Mouse (Mus musculus): ENCODE measurements at regions not wholly inside any gene's neighbourhood (a gene's known extent, or its start where the extent isn't known, plus 50 kb on each side); places are given as distances from the start of the nearest gene placed in this dataset.
A peak's percentile ranks its signal among the peaks of the same experiment; 100 is the strongest.

- no peak for ATAC-seq
These were observed 122.6 kb upstream of the Egfl6 start for GRCm38 (mm10) chrX:166708106-166708505.

DNA sequence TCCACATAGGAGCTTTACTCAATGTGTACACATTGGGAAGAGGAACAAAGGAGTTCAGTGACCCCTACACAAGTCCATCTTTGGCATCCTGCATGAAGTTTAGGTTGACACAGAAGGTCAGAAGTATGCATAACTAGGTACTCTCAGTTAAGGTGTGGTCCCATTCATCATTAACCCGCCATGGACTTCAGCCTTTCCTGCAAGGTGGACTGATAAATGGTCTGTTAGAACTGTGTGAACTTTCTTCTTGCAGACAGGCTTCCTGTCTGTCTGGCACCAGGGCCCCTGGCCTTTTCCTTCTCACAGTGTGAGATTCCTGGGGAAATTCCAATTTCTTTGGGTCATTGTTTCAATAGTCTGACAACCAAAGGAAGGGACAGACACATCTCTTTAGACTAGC lies 121.5 kb upstream of the Egfl6 start:
- H3K9me3 ChIP-seq: no peaks in the 10 kb centered on the region
- no peaks in the 10 kb centered on the region for H3K27me3 ChIP-seq (replicated peaks)
- H3K4me2 ChIP-seq (replicated peaks): no peak overlapping the region
- peak; percentile 95 for ATAC-seq
- no peaks in the 10 kb centered on the region for H3K4me1 ChIP-seq (replicated peaks)
- H3K4me3 ChIP-seq (replicated peaks): no peak overlapping the region
- 30% methylated on average over 1 of the region's 1 CpGs for WGBS
- H3K36me3 ChIP-seq: no peaks in the 10 kb centered on the region
- H3K9ac ChIP-seq: no peak overlapping the region
- no peak overlapping the region for H3K27ac ChIP-seq

More at GRCm38 (mm10) chrX:166708106-166708505, 122.6 kb upstream of the Egfl6 start:
- Histone ChIP-seq H3K27me3 (replicated peaks) (no peaks in the 10 kb centered on the region), H3K9ac (no peak overlapping the region), H3K4me3 (replicated peaks) (no peak overlapping the region), H3K9me3 (no peaks in the 10 kb centered on the region), H3K27ac (no peak overlapping the region), H3K36me3 (no peaks in the 10 kb centered on the region), H3K4me1 (replicated peaks) (no peaks in the 10 kb centered on the region), H3K4me2 (replicated peaks) (no peak overlapping the region)
- WGBS: 69% methylated on average over 1 of the region's 1 CpGs

DNA sequence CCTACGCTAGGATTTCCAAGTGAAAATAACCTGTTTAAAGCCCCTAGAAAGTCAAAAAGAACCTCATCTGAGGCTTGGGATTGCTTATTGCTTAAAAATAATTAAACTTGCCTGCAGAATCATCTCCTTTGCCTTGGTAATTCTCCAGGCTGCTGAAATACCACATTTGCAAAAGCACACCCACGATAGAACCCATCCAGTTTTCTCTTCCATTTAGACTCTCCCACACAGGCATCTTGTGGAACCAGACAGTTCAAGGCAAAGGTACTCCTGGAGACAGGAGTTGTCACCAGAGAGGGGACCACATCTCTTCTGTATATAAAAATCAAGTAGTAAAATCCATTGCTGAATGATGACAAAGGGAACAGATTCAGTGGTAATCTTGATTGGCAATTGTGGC lies 118.8 kb upstream of the Egfl6 start:
- H3K27me3 ChIP-seq (replicated peaks): no peaks in the 10 kb centered on the region; the same call in 1 of the 2 replicates
- H3K4me2 ChIP-seq (replicated peaks): no peak overlapping the region
- H3K36me3 ChIP-seq: no peaks in the 10 kb centered on the region
- H3K4me1 ChIP-seq (replicated peaks): no peaks in the 10 kb centered on the region
- WGBS: 85% methylated on average over 2 of the region's 2 CpGs
- H3K4me3 ChIP-seq (replicated peaks): no peak overlapping the region
- ATAC-seq: no peak
- no peak overlapping the region for H3K9ac ChIP-seq
- H3K9me3 ChIP-seq: no peaks in the 10 kb centered on the region
- H3K27ac ChIP-seq: no peak overlapping the region

- no peaks in the 10 kb centered on the region for H3K9me3 ChIP-seq
- ATAC-seq: no peak
- H3K4me2 ChIP-seq (replicated peaks): no peak overlapping the region
- no peak overlapping the region for H3K4me3 ChIP-seq (replicated peaks)
- no peaks in the 10 kb centered on the region for H3K4me1 ChIP-seq (replicated peaks)
- no peaks in the 10 kb centered on the region for H3K36me3 ChIP-seq
- WGBS: 86% methylated on average over 3 of the region's 3 CpGs
- no peaks in the 10 kb centered on the region for H3K27me3 ChIP-seq (replicated peaks)
- H3K9ac ChIP-seq: no peak overlapping the region
- no peak overlapping the region for H3K27ac ChIP-seq
These were observed 108.7 kb upstream of the Egfl6 start for GRCm38 (mm10) chrX:166694219-166694618.

- 68% methylated on average over 3 of the region's 3 CpGs for WGBS
These were observed 103.3 kb upstream of the Egfl6 start for GRCm38 (mm10) chrX:166688779-166689178.

GRCm38 (mm10) chrX:166673404-166673803 lies 87.9 kb upstream of the Egfl6 start:
- 72% methylated on average over 3 of the region's 3 CpGs for WGBS
- no peak overlapping the region for H3K27ac ChIP-seq
- no peaks in the 10 kb centered on the region for H3K4me1 ChIP-seq (replicated peaks)
- no peaks in the 10 kb centered on the region for H3K27me3 ChIP-seq (replicated peaks)
- no peaks in the 10 kb centered on the region for H3K36me3 ChIP-seq
- H3K4me3 ChIP-seq (replicated peaks): no peak overlapping the region
- no peak overlapping the region for H3K4me2 ChIP-seq (replicated peaks)
- H3K9me3 ChIP-seq: no peaks in the 10 kb centered on the region
- no peak for ATAC-seq
- H3K9ac ChIP-seq: no peak overlapping the region

More at GRCm38 (mm10) chrX:166688779-166689178, 103.3 kb upstream of the Egfl6 start:
- no peaks in the 10 kb centered on the region for H3K36me3 ChIP-seq
- H3K27ac ChIP-seq: no peak overlapping the region
- H3K4me3 ChIP-seq (replicated peaks): no peak overlapping the region
- H3K9ac ChIP-seq: no peak overlapping the region
- H3K9me3 ChIP-seq: no peaks in the 10 kb centered on the region
- H3K4me1 ChIP-seq (replicated peaks): no peaks in the 10 kb centered on the region
- no peak for ATAC-seq
- no peak overlapping the region for H3K4me2 ChIP-seq (replicated peaks)
- no peaks in the 10 kb centered on the region for H3K27me3 ChIP-seq (replicated peaks)

DNA sequence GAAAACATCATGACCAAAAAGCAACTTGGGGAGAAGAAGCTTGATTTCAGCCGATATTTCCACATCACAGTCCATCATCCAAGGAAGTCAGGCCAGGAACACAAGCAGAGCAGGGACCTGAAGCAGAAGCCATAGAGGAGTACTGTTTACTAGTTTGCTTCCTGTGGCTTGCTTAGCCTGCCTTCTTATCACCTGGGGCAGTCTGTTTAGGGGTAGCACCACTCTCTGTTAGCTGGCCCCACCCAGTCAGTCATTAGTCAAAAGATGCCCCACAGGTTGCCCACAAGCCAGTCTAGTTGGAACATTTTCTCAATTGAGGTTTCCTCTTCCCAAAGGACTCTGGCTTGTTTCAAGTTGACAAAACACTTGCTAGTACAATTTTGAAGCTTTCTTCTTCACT lies 87.1 kb upstream of the Egfl6 start:
- no peak overlapping the region for H3K4me2 ChIP-seq (replicated peaks)
- peaks cover under 1% of the 10 kb centered on the region; the same call in 1 of the 2 replicates for H3K27me3 ChIP-seq (replicated peaks)
- H3K36me3 ChIP-seq: no peaks in the 10 kb centered on the region
- H3K4me3 ChIP-seq (replicated peaks): no peak overlapping the region
- no peaks in the 10 kb centered on the region for H3K4me1 ChIP-seq (replicated peaks)
- no peak for ATAC-seq
- H3K27ac ChIP-seq: no peak overlapping the region
- no peak overlapping the region for H3K9ac ChIP-seq
- 90% methylated on average over 1 of the region's 1 CpGs for WGBS
- no peaks in the 10 kb centered on the region for H3K9me3 ChIP-seq

DNA sequence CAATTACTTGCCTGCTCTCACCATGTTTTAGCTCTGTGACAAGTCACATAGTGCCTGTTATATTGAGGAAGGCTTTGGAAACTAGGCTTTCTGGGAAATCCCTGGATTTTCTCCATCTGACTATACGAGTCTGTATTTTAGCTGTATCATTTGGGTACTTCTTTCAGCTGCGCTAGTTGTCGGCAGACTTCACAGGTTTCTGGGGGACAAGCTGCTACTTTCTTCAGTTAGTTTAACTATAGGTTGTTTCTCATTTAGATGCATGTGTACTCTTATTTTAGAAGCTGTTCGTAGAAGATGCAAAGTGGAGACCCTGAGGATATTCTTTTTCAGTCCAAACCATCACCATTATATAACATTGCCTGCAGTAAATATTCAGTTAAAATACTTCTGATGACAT lies 86.3 kb upstream of the Egfl6 start:
- H3K4me1 ChIP-seq (replicated peaks): no peaks in the 10 kb centered on the region
- H3K27ac ChIP-seq: no peak overlapping the region
- peaks cover 3% of the 10 kb centered on the region; the same call in 1 of the 2 replicates for H3K27me3 ChIP-seq (replicated peaks)
- 92% methylated on average over 4 of the region's 4 CpGs for WGBS
- no peaks in the 10 kb centered on the region for H3K36me3 ChIP-seq
- H3K4me3 ChIP-seq (replicated peaks): no peak overlapping the region
- no peaks in the 10 kb centered on the region for H3K9me3 ChIP-seq
- no peak for ATAC-seq
- no peak overlapping the region for H3K9ac ChIP-seq
- no peak overlapping the region for H3K4me2 ChIP-seq (replicated peaks)

GRCm38 (mm10) chrX:166666304-166666703 lies 80.8 kb upstream of the Egfl6 start:
- Histone ChIP-seq H3K9ac (no peak overlapping the region), H3K4me1 (replicated peaks) (no peaks in the 10 kb centered on the region), H3K36me3 (no peaks in the 10 kb centered on the region), H3K27ac (no peak overlapping the region), H3K4me3 (replicated peaks) (no peak overlapping the region), H3K9me3 (no peaks in the 10 kb centered on the region), H3K4me2 (replicated peaks) (no peak overlapping the region), H3K27me3 (replicated peaks) (peaks cover 3% of the 10 kb centered on the region; the same call in 1 of the 2 replicates)
- WGBS: 67% methylated on average over 2 of the region's 2 CpGs
- ATAC-seq: no peak

GRCm38 (mm10) chrX:166661808-166662207 lies 76.3 kb upstream of the Egfl6 start:
- peak; percentile 81 for ATAC-seq
- Histone ChIP-seq H3K4me3 (replicated peaks) (no peak overlapping the region), H3K9me3 (no peaks in the 10 kb centered on the region), H3K27ac (peak overlapping the region; percentile 70; the same call in 1 of the 2 replicates), H3K36me3 (no peaks in the 10 kb centered on the region), H3K9ac (no peak overlapping the region), H3K4me1 (replicated peaks) (no peaks in the 10 kb centered on the region), H3K27me3 (replicated peaks) (no peaks in the 10 kb centered on the region), H3K4me2 (replicated peaks) (no peak overlapping the region)
- 44% methylated on average over 6 of the region's 6 CpGs for WGBS

GRCm38 (mm10) chrX:166661043-166661718 lies 75.7 kb upstream of the Egfl6 start:
- Histone ChIP-seq H3K4me3 (replicated peaks) (0 out of 2 replicates have a peak overlapping the region, but pooled peaks have one; percentile 9), H3K27me3 (replicated peaks) (no peaks in the 10 kb centered on the region), H3K9me3 (no peaks in the 10 kb centered on the region), H3K27ac (peak overlapping the region; percentile 70), H3K4me1 (replicated peaks) (no peaks in the 10 kb centered on the region), H3K9ac (no peak overlapping the region), H3K4me2 (replicated peaks) (peak overlapping the region; percentile 41), H3K36me3 (no peaks in the 10 kb centered on the region)
- peak; percentile 74 for ATAC-seq
- WGBS: 31% methylated on average over 16 of the region's 16 CpGs

- H3K27ac ChIP-seq: no peak overlapping the region
These were observed 75.2 kb upstream of the Egfl6 start for GRCm38 (mm10) chrX:166660715-166661042.

GRCm38 (mm10) chrX:166652400-166652799 lies 66.9 kb upstream of the Egfl6 start:
- Histone ChIP-seq H3K4me2 (replicated peaks) (no peak overlapping the region), H3K36me3 (no peaks in the 10 kb centered on the region), H3K4me3 (replicated peaks) (no peak overlapping the region), H3K27ac (no peak overlapping the region), H3K9me3 (no peaks in the 10 kb centered on the region), H3K9ac (no peak overlapping the region), H3K27me3 (replicated peaks) (no peaks in the 10 kb centered on the region), H3K4me1 (replicated peaks) (no peaks in the 10 kb centered on the region)
- ATAC-seq: no peak
- WGBS: 72% methylated on average over 3 of the region's 3 CpGs

More at GRCm38 (mm10) chrX:166660715-166661042, 75.2 kb upstream of the Egfl6 start:
- no peaks in the 10 kb centered on the region for H3K9me3 ChIP-seq
- 0 out of 2 replicates have a peak, but pooled peaks have one; percentile 12 for ATAC-seq
- WGBS: 36% methylated on average over 6 of the region's 6 CpGs
- no peak overlapping the region for H3K4me3 ChIP-seq (replicated peaks)
- no peaks in the 10 kb centered on the region for H3K36me3 ChIP-seq
- no peaks in the 10 kb centered on the region for H3K4me1 ChIP-seq (replicated peaks)
- no peak overlapping the region for H3K4me2 ChIP-seq (replicated peaks)
- no peaks in the 10 kb centered on the region for H3K27me3 ChIP-seq (replicated peaks)
- H3K9ac ChIP-seq: no peak overlapping the region

Measured in intestine, embryonic 15.5 days (tissue).